In genomic region chr12:83209461-83209860, GRCm38 (mm10) we compare ENCODE assay signal across 10 mouse cellular contexts.
DNase-seq lines count a peak whose midpoint lies in the region; ATAC-seq lines count a peak whose summit lies in the region.
"Had no signal": no experiment of that assay in that cellular context is flagged by ENCODE, and none has a peak within 500 bp of the region (broad histone marks: within the 10 kb centered on the region; RNA-seq: fewer than 3 reads in every experiment).

No protein-coding gene starts in this region.

- peak; percentile 35 for DNase-seq in kidney, postnatal 10 days
- DNase-seq in kidney, adult 9 months = no peak
- peak; percentile 7 for DNase-seq in adrenal gland, adult 8-10 months
- DNase-seq in cerebellum, adult 18-20 months = peak; percentile 57 to 70
- DNase-seq in urinary bladder, postnatal 4 days (ENCODE audit: low spot score in 2 of 2) = no peak
- DNase-seq in thymus, postnatal 36 days = no peak
- DNase-seq: kidney, adult 8-10 months had no signal

- no peak overlapping the region for H3K4me3 ChIP-seq in heart, embryonic 16.5 days (ENCODE audit: low read length)
- H3K4me3 ChIP-seq: limb, embryonic 15.5 days had no signal

- peaks cover 37% of the 10 kb centered on the region for H3K4me1 ChIP-seq in heart, embryonic 16.5 days (ENCODE audit: control insufficient read depth, insufficient read depth, low read length)

- no peak overlapping the region for H3K4me2 ChIP-seq in heart, embryonic 16.5 days (ENCODE audit: low read depth, low read length)
- H3K4me2 ChIP-seq: limb, embryonic 15.5 days had no signal

- H3K9ac ChIP-seq in heart, embryonic 16.5 days (ENCODE audit: low read length) = no peak overlapping the region
- H3K9ac ChIP-seq: limb, embryonic 15.5 days had no signal

- whole genome bisulfite sequencing in heart, embryonic 16.5 days = 9% methylated on average over 6 of the region's 6 CpGs

- no peaks in the 10 kb centered on the region for H3K36me3 ChIP-seq in heart, embryonic 16.5 days (ENCODE audit: control insufficient read depth, insufficient read depth)
- H3K36me3 ChIP-seq: G1E; limb, embryonic 15.5 days had no signal

- ATAC-seq in heart, embryonic 16.5 days (replicated peaks; ENCODE audit: extremely low read depth, insufficient read depth, low FRiP score) = peak; percentile 66

- peak overlapping the region; percentile 82 for H3K27ac ChIP-seq in heart, embryonic 16.5 days (ENCODE audit: low read length)
- H3K27ac ChIP-seq: limb, embryonic 15.5 days had no signal

- no peaks in the 10 kb centered on the region for H3K9me3 ChIP-seq in heart, embryonic 16.5 days (replicated peaks; ENCODE audit: control insufficient read depth, low read length)
- H3K9me3 ChIP-seq: G1E; limb, embryonic 15.5 days had no signal

- no peaks in the 10 kb centered on the region for H3K27me3 ChIP-seq in heart, embryonic 16.5 days (ENCODE audit: control insufficient read depth, insufficient read depth, low read length)
- H3K27me3 ChIP-seq: limb, embryonic 15.5 days had no signal

Comparison
In these comparisons a context has a peak if more than half of its experiments do, and no peak if none do; other contexts are left out.
1. DNase-seq: peak in kidney, postnatal 10 days (single experiment), adrenal gland, adult 8-10 months (single experiment) and cerebellum, adult 18-20 months (2 of 2); none in kidney, adult 9 months (single experiment), urinary bladder, postnatal 4 days (0 of 2) and thymus, postnatal 36 days (0 of 2).